Mouse (Mus musculus): ENCODE data around the gene Nfia. TPM values are rescaled to one million over a fixed set of nuclear protein-coding genes. Genes with fewer than 3 reads are reported as not detected.

Nfia gene
- polyA plus RNA-seq, 1 experiment from 2014 or later, result 51.0 TPM

Other genes with a start within 250 kb of the Nfia start
- gene E130114P18Rik, start 5.3 kb downstream of the Nfia start, polyA plus RNA-seq (2016; fragmentation: Nextera tagmentation; extraction: Ambion mirVana), result 7.5 and 8.7 TPM in 2 replicates